In the genomic region with DNA sequence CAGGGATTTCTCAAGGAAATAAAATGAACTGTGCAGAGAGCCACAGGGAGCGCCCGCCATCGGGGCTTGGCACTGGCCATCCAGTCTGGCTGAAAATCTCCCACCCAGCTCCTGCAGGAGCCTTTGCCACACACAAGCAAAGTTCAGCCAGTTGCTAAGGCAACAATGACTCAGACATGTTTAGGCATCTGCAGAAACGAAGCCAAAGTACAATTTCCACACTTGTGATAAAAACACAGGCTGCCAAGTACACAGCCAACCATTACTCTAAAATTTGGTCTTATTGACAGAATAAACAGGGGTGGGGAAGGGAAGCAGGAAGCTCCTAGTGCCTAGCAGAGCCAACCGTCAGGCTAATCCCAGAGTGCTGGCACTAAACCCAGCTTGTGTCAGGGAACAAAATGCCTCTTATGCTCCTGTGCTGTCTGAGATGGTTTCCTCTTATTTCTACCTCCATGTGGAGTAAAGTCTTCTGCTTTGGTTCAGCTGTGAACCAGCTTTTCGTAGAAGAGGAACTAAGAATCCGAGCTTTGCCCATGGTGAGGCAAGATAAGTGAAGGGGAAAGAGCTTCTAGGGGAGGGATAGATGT, we compare ENCODE assay signal across 8 mouse cellular contexts. TPM values are rescaled to one million over a fixed set of nuclear protein-coding genes. Genes with fewer than 3 reads are reported as not detected.
DNase-seq lines count a peak whose midpoint lies in the region; ATAC-seq and TF ChIP-seq lines count a peak whose summit lies in the region.

No protein-coding gene starts in this region.

- H3K4me3 ChIP-seq in forebrain, embryonic 14.5 days (ENCODE audit: low read depth, low read length) = no peak overlapping the region
- no peak overlapping the region for H3K4me3 ChIP-seq in forebrain, embryonic 12.5 days (replicated peaks)
- H3K4me3 ChIP-seq in cortical plate, adult 2 months (ENCODE audit: insufficient read depth, low read length) = no peak overlapping the region
- H3K4me3 ChIP-seq in lung, embryonic 15.5 days = no peak overlapping the region

- H3K4me1 ChIP-seq in forebrain, embryonic 14.5 days (ENCODE audit: control insufficient read depth, insufficient read depth, low read length) = no peaks in the 10 kb centered on the region
- peaks cover 14% of the 10 kb centered on the region; the same call in 1 of the 2 replicates for H3K4me1 ChIP-seq in forebrain, embryonic 12.5 days
- H3K4me1 ChIP-seq in cortical plate, adult 2 months (ENCODE audit: control insufficient read depth, insufficient read depth, low read length) = peaks cover 20% of the 10 kb centered on the region
- peaks cover 50% of the 10 kb centered on the region for H3K4me1 ChIP-seq in lung, embryonic 15.5 days

- H3K9ac ChIP-seq in forebrain, embryonic 14.5 days (ENCODE audit: low read length) = no peak overlapping the region
- H3K9ac ChIP-seq in forebrain, embryonic 12.5 days = no peak overlapping the region
- no peak overlapping the region for H3K9ac ChIP-seq in lung, embryonic 15.5 days

- no peaks in the 10 kb centered on the region for H3K9me3 ChIP-seq in forebrain, embryonic 14.5 days (replicated peaks; ENCODE audit: control insufficient read depth, low read length)
- H3K9me3 ChIP-seq in forebrain, embryonic 12.5 days = no peaks in the 10 kb centered on the region
- no peaks in the 10 kb centered on the region for H3K9me3 ChIP-seq in lung, embryonic 15.5 days

- no peaks in the 10 kb centered on the region for H3K36me3 ChIP-seq in forebrain, embryonic 14.5 days (ENCODE audit: control insufficient read depth, insufficient read depth, low read length)
- H3K36me3 ChIP-seq in forebrain, embryonic 12.5 days (replicated peaks) = no peaks in the 10 kb centered on the region
- H3K36me3 ChIP-seq in lung, embryonic 15.5 days = no peaks in the 10 kb centered on the region

- H3K27ac ChIP-seq in forebrain, embryonic 14.5 days (ENCODE audit: low read depth, low read length) = no peak overlapping the region
- no peak overlapping the region for H3K27ac ChIP-seq in forebrain, embryonic 12.5 days
- peak overlapping the region; percentile 50; the same call in 1 of the 2 replicates for H3K27ac ChIP-seq in cortical plate, adult 2 months (ENCODE audit: insufficient read depth, low read length)
- peak overlapping the region; percentile 51 for H3K27ac ChIP-seq in lung, embryonic 15.5 days

- DNase-seq in forebrain, embryonic 14.5 days (ENCODE audit: low spot score) = peak; percentile 58
- peak; percentile 77 for DNase-seq in 3134 (ENCODE audit: extremely low read depth, insufficient read length, low spot score)
- DNase-seq in kidney, adult 9 months = peak; percentile 93
- DNase-seq in spleen, postnatal 36 days (ENCODE audit: low spot score in 2 of 2) = no peak
- DNase-seq in left cerebral cortex, adult 11 months (ENCODE audit: low spot score) = no peak

- no peaks in the 10 kb centered on the region for H3K27me3 ChIP-seq in forebrain, embryonic 14.5 days (replicated peaks; ENCODE audit: control insufficient read depth, insufficient read depth, low read length)
- H3K27me3 ChIP-seq in forebrain, embryonic 12.5 days = no peaks in the 10 kb centered on the region
- H3K27me3 ChIP-seq in lung, embryonic 15.5 days = no peaks in the 10 kb centered on the region

- H3K4me2 ChIP-seq in forebrain, embryonic 14.5 days (ENCODE audit: low read length) = no peak overlapping the region
- no peak overlapping the region for H3K4me2 ChIP-seq in forebrain, embryonic 12.5 days
- H3K4me2 ChIP-seq in lung, embryonic 15.5 days = no peak overlapping the region

- no peak for TF ChIP-seq CTCF in cortical plate, adult 2 months (IDR thresholded peaks at IDR 0.05; ENCODE audit: extremely low read depth, insufficient read depth, low read length)

- ATAC-seq in forebrain, embryonic 14.5 days = no peak
- no peak for ATAC-seq in forebrain, embryonic 12.5 days (ENCODE audit: low FRiP score)
- ATAC-seq in lung, embryonic 15.5 days (ENCODE audit: borderline replicate concordance, extremely low read depth, low FRiP score, low TSS enrichment) = peak; percentile 39; the same call in 1 of the 2 replicates

- no peak for TF ChIP-seq POLR2A in cortical plate, adult 2 months (IDR thresholded peaks at IDR 0.05; ENCODE audit: extremely low read depth, insufficient read depth, low read length)

- WGBS in forebrain, embryonic 14.5 days = 70% methylated on average over 7 of the region's 7 CpGs
- whole genome bisulfite sequencing in forebrain, embryonic 12.5 days = 83% methylated on average over 7 of the region's 7 CpGs
- 55% methylated on average over 7 of the region's 7 CpGs for WGBS in lung, embryonic 15.5 days

RNA-seq across cellular contexts. Expression of gene Pacsin2, which starts 12.7 kb away (rescaled TPM):
- 11.0 and 14.9 TPM in 2 replicates for polyA plus RNA-seq in forebrain, embryonic 14.5 days (2014; fragmentation: Nextera tagmentation; extraction: Ambion mirVana)
- 37.0 and 40.7 TPM in 2 replicates for polyA plus RNA-seq in forebrain, embryonic 12.5 days (2016; fragmentation: Nextera tagmentation; extraction: Ambion mirVana)
- polyA plus RNA-seq in cortical plate, adult 2 months (2012; rRNA removed) = 84.4 and 87.8 TPM in 2 replicates
- polyA plus RNA-seq in lung, embryonic 15.5 days (2015; fragmentation: Nextera tagmentation; extraction: Ambion mirVana) = 68.1 and 70.9 TPM in 2 replicates

RNA-seq across cellular contexts. Expression of gene Ttll1, which starts 59.0 kb away (rescaled TPM):
- polyA plus RNA-seq in forebrain, embryonic 14.5 days (2014; fragmentation: Nextera tagmentation; extraction: Ambion mirVana) = 35.5 and 45.3 TPM in 2 replicates
- 57.0 and 62.4 TPM in 2 replicates for polyA plus RNA-seq in forebrain, embryonic 12.5 days (2016; fragmentation: Nextera tagmentation; extraction: Ambion mirVana)
- polyA plus RNA-seq in cortical plate, adult 2 months (2012; rRNA removed) = 48.5 and 50.1 TPM in 2 replicates
- 21.0 and 23.1 TPM in 2 replicates for polyA plus RNA-seq in lung, embryonic 15.5 days (2015; fragmentation: Nextera tagmentation; extraction: Ambion mirVana)

Comparison
In these comparisons a context has a peak if more than half of its experiments do, and no peak if none do; other contexts are left out.
1. DNase-seq: peak in forebrain, embryonic 14.5 days (single experiment), 3134 (single experiment) and kidney, adult 9 months (single experiment); none in spleen, postnatal 36 days (0 of 2) and left cerebral cortex, adult 11 months (single experiment).
2. H3K27ac ChIP-seq: peak in cortical plate, adult 2 months (single experiment) and lung, embryonic 15.5 days (single experiment); none in forebrain, embryonic 14.5 days (single experiment) and forebrain, embryonic 12.5 days (single experiment).